Mouse (Mus musculus) E14TG2a.4 (cell line): ENCODE results near the gene Cdkl1.

Source experiments
- H3K27me3 ChIP-seq: 2 replicates; pipeline ENCODE4 v1.6.1; 2014; ENCODE audit warnings: low read length, control low read depth; ENCODE audit not compliant: insufficient read depth
- H3K36me3 ChIP-seq: 2 replicates; pipeline ENCODE4 v1.6.1; 2014; ENCODE audit warnings: low read length, control low read depth; ENCODE audit not compliant: insufficient read depth
- H3K4me1 ChIP-seq: replicated peaks from 2 replicates; pipeline ENCODE4 v1.6.1; 2014; ENCODE audit warnings: low read depth, low read length, control low read depth
- H3K4me3 ChIP-seq: replicated peaks from 2 replicates; pipeline ENCODE4 v1.5.1; 2014; ENCODE audit warnings: mild to moderate bottlenecking, low read length
- H3K9me3 ChIP-seq: 2 replicates; pipeline ENCODE4 v1.6.1; 2014; ENCODE audit warnings: low read length, control low read depth
- CTCF ChIP-seq: conservative IDR thresholded peaks from 2 replicates; pipeline ENCODE4 v1.5.1; 2014; ENCODE audit warnings: low read length
- NANOG ChIP-seq: IDR thresholded peaks from 2 replicates; pipeline ENCODE4 v1.6.1; 2014; ENCODE audit warnings: borderline replicate concordance, low read length, mixed read lengths
- POU5F1 ChIP-seq: IDR thresholded peaks from 2 replicates; pipeline ENCODE4 v1.6.1; 2014; ENCODE audit warnings: low read length, borderline replicate concordance

Cdkl1 gene

GRCm38 (mm10) chr12:69790530-69791505 is at the start of gene Cdkl1:
Gene Cdkl1 (minus strand): TSS chr12:69791267.
- no peak for TF ChIP-seq POU5F1
- no peak for TF ChIP-seq CTCF
- no peak for TF ChIP-seq NANOG
- Histone ChIP-seq H3K4me3 (peak within 1 kb of the TSS; percentile 76), H3K4me1 (peaks cover 15% of the 10 kb centered on the region), H3K27me3 (peaks cover 49% of the 10 kb centered on the region), H3K36me3 (no peaks in the 10 kb centered on the region), H3K9me3 (peaks cover 8% of the 10 kb centered on the region; the same call in 1 of the 2 replicates)

DNA sequence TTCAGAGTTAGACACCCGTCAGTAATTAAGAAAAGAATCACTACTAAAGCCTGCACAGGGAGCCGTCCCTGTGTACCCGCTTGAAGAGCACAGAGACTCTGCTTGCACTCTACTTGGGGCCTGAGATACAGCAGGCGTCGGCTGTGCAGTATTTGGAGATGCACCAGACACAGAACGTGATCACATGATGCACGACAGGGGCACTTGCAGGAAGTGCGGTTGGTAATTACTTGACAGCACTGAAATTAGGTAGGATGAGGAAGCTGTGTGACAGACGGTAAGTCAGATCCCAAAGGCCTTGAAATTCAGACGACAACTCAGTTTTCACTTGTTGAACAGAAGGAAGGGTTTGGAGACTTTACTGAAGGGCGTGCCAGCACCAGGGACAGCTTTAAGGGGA is 47.3 kb upstream of the Cdkl1 start:
- TF ChIP-seq NANOG (no peak), CTCF (no peak), POU5F1 (no peak)
- no peak overlapping the region for H3K4me3 ChIP-seq
- peaks cover 30% of the 10 kb centered on the region for H3K36me3 ChIP-seq
- no peaks in the 10 kb centered on the region for H3K9me3 ChIP-seq
- H3K27me3 ChIP-seq: no peaks in the 10 kb centered on the region
- H3K4me1 ChIP-seq: 0 out of 2 replicates have a peak, but pooled peaks cover 4% of the 10 kb centered on the region

DNA sequence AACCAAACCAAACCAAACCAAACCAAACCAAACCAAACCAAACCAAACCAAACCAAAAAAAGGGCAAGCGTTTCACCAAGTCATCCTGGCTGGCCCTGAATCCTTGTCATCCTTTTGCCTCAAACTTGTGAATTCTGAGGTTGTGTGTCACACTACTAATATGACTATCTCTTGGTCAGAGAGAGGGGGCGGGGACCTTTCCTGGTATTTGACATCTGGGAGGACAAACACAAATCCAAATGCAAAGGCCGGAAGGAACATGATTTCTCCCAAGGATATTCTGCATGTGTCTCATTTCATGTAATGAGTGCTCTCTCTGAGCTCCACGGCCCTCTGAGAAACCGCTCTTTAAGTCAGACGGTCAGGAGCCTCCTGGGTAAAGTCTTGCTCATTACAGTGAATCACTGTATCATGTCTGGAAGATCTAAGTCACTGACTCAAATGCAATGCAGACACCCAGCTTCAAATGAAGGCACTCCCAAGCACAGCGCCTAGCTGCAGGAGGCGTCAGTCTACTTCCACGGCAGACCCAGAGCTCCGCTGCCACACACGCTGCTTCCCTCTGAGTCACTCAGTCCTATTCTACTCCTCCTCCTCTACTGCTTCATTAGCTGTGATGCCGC is 43.0 kb upstream of the Cdkl1 start:
- TF ChIP-seq NANOG (no peak), CTCF (no peak), POU5F1 (no peak)
- no peak overlapping the region for H3K4me3 ChIP-seq
- H3K36me3 ChIP-seq: peaks cover 30% of the 10 kb centered on the region
- H3K9me3 ChIP-seq: no peaks in the 10 kb centered on the region
- H3K27me3 ChIP-seq: no peaks in the 10 kb centered on the region
- peaks cover 11% of the 10 kb centered on the region for H3K4me1 ChIP-seq

DNA sequence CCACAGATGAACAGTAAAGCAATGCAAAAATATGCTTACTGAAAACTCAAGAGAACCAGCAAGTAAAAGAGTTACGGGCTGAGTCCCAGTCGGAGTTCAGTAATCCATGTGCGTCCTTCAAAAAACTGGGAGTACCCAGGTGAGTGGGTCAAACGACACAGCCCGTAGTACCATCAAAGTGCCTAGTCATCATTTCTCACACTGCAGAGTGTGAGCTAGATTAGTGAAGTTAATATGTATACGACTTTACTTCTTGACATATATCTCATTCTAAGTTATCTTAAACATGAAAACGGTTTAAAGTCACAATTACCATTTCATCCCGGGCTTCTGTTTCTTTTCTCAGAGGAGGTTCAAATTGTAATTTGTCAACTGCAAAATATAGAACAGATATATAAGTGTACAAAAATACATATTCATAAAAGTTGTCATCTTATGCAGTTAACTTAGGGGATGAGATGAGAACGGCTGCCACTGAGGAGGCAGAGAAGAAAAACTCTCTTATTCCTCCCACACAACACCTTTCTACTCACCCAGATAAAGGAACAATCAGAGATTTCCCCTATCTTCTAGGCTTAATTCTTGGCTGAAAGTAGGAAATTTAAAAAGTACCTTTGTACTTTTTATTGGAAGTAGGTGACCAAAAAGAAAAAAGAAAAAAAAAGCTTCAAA is 40.3 kb upstream of the Cdkl1 start:
- no peak overlapping the region for H3K4me3 ChIP-seq
- no peaks in the 10 kb centered on the region for H3K27me3 ChIP-seq
- no peaks in the 10 kb centered on the region for H3K9me3 ChIP-seq
- peaks cover 24% of the 10 kb centered on the region for H3K36me3 ChIP-seq
- H3K4me1 ChIP-seq: peaks cover 30% of the 10 kb centered on the region
- TF ChIP-seq NANOG: no peak
- no peak for TF ChIP-seq CTCF
- no peak for TF ChIP-seq POU5F1

DNA sequence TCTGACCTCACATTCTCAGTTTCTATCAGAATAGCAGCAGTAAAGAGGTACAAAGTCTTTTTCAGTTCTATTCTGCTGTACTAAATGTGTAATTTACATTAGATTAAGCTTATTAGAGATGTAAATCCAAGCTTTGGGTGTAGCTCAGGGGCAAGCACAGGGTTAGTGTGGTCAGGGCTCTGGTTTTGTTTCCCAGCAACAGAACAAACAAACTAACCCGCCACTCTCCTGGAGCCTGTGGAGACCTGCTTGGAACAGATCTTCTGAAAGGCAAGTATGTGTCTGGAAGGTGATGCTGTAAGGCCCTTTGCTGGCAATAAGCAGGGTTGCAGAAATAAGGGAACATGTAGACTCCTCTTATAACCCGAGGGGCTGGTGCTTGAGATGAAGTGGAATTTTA is 37.1 kb upstream of the Cdkl1 start:
- TF ChIP-seq CTCF (no peak), POU5F1 (no peak)

GRCm38 (mm10) chr12:69824881-69825597 is 34.0 kb upstream of the Cdkl1 start:
- peaks cover 51% of the 10 kb centered on the region for H3K36me3 ChIP-seq
- H3K9me3 ChIP-seq: no peaks in the 10 kb centered on the region
- no peaks in the 10 kb centered on the region for H3K27me3 ChIP-seq
- no peak for TF ChIP-seq POU5F1
- TF ChIP-seq CTCF: no peak
- no peak for TF ChIP-seq NANOG
- H3K4me3 ChIP-seq: no peak overlapping the region
- peaks cover 30% of the 10 kb centered on the region for H3K4me1 ChIP-seq

More for the DNA sequence above, 37.1 kb upstream of the Cdkl1 start:
- no peaks in the 10 kb centered on the region for H3K27me3 ChIP-seq
- peaks cover 32% of the 10 kb centered on the region for H3K36me3 ChIP-seq
- H3K4me3 ChIP-seq: 0 out of 2 replicates have a peak overlapping the region, but pooled peaks have one; percentile 3
- no peaks in the 10 kb centered on the region for H3K9me3 ChIP-seq
- peaks cover 30% of the 10 kb centered on the region for H3K4me1 ChIP-seq

- TF ChIP-seq POU5F1: no peak
- TF ChIP-seq NANOG: no peak
- TF ChIP-seq CTCF: no peak
- Histone ChIP-seq H3K4me1 (peaks cover 25% of the 10 kb centered on the region), H3K36me3 (peaks cover 57% of the 10 kb centered on the region), H3K27me3 (no peaks in the 10 kb centered on the region), H3K4me3 (no peak overlapping the region), H3K9me3 (no peaks in the 10 kb centered on the region)
Observed at GRCm38 (mm10) chr12:69814272-69814671, 23.2 kb upstream of the Cdkl1 start.
